Mouse (Mus musculus): ENCODE data around the gene Fhit.

DNA sequence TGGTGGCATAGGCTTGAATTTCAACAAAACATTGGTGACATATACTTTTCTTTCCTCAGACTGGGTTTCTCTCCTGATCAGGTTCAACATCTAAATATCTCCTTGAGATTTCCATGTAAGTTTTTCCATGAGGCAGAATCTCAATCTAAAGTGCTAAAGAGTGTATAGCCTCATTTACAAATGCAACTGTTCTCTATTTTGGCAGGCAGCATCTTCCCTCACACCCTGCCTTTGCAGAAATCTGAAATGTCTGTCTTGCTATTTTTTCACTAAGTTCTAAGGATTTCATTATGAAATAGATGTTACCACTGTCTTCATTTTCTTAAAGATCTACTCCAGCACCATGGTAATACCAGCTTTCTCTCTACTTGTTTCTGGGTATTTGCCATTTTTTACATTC lies 1368.4 kb downstream of the Fhit start:
- TF ChIP-seq GATA1 (IDR thresholded peaks at IDR 0.05; ENCODE audit: low read length) (no peak), TAL1 (IDR thresholded peaks at IDR 0.05; ENCODE audit: low read length) (no peak)

Measured in erythroblast, embryonic 14.5 days (primary cell).